Mouse (Mus musculus): ENCODE measurements around the gene Stx19. TPM values are rescaled to one million over a fixed set of nuclear protein-coding genes. Genes with fewer than 3 reads are reported as not detected.
A peak's percentile ranks its signal among the peaks of the same experiment; 100 is the strongest.

Gene Stx19
- not detected for total RNA-seq (2021)
- long read RNA-seq, experiment 1: 0 reads
- long read RNA-seq, experiment 2: 0 reads

GRCm38 (mm10) chr16:62814491-62814890 is at the start of gene Stx19:
Gene Stx19 (plus strand): TSS chr16:62814676.
- DNase-seq (ENCODE audit: low spot score in 2 of 2): no peak

GRCm38 (mm10) chr16:62773462-62773861 is 41.0 kb upstream of the Stx19 start:
- no peak for DNase-seq (ENCODE audit: low spot score in 2 of 2)

- no peak for DNase-seq (ENCODE audit: low spot score in 2 of 2)
These were observed 38.4 kb upstream of the Stx19 start for GRCm38 (mm10) chr16:62776034-62776433.

- no peak for DNase-seq (ENCODE audit: low spot score in 2 of 2)
These were observed 36.2 kb upstream of the Stx19 start for GRCm38 (mm10) chr16:62778282-62778681.

- no peak for DNase-seq (ENCODE audit: low spot score in 2 of 2)
These were observed 32.2 kb upstream of the Stx19 start for GRCm38 (mm10) chr16:62782229-62782628.

- peak; percentile 91 to 94 for DNase-seq (ENCODE audit: low spot score in 2 of 2)
These were observed 27.7 kb upstream of the Stx19 start, which contains the start of gene Nsun3 for GRCm38 (mm10) chr16:62786621-62787331. Gene Nsun3 (minus strand): TSS chr16:62786818.

- no peak for DNase-seq (ENCODE audit: low spot score in 2 of 2)
These were observed 17.9 kb upstream of the Stx19 start for GRCm38 (mm10) chr16:62796608-62797007.

- no peak for DNase-seq (ENCODE audit: low spot score in 2 of 2)
These were observed 15.7 kb upstream of the Stx19 start for GRCm38 (mm10) chr16:62798808-62799207.

GRCm38 (mm10) chr16:62799426-62799825 is 15.1 kb upstream of the Stx19 start:
- DNase-seq (ENCODE audit: low spot score in 2 of 2): no peak

GRCm38 (mm10) chr16:62799839-62800238 is 14.6 kb upstream of the Stx19 start:
- DNase-seq (ENCODE audit: low spot score in 2 of 2): no peak

GRCm38 (mm10) chr16:62804621-62805020 is 9.9 kb upstream of the Stx19 start:
- DNase-seq (ENCODE audit: low spot score in 2 of 2): no peak

GRCm38 (mm10) chr16:62807249-62807979 is 7.1 kb upstream of the Stx19 start:
- DNase-seq (ENCODE audit: low spot score in 2 of 2): no peak

GRCm38 (mm10) chr16:62810855-62811254 is 3.6 kb upstream of the Stx19 start:
- no peak for DNase-seq (ENCODE audit: low spot score in 2 of 2)

- no peak for DNase-seq (ENCODE audit: low spot score in 2 of 2)
These were observed 686 bp upstream of the Stx19 start for GRCm38 (mm10) chr16:62813790-62814189.

- DNase-seq (ENCODE audit: low spot score in 2 of 2): no peak
These were observed 8.0 kb downstream of the Stx19 start for GRCm38 (mm10) chr16:62822472-62822871.

GRCm38 (mm10) chr16:62826156-62827001 is 11.9 kb downstream of the Stx19 start:
- peak in 1 of 2 experiments; percentile 50 for DNase-seq (ENCODE audit: low spot score in 2 of 2)

GRCm38 (mm10) chr16:62832027-62832426 is 17.6 kb downstream of the Stx19 start:
- DNase-seq (ENCODE audit: low spot score in 2 of 2): no peak

- no peak for DNase-seq (ENCODE audit: low spot score in 2 of 2)
These were observed 18.0 kb downstream of the Stx19 start for GRCm38 (mm10) chr16:62832481-62832880.

- DNase-seq (ENCODE audit: low spot score in 2 of 2): no peak
These were observed 19.7 kb downstream of the Stx19 start for GRCm38 (mm10) chr16:62834016-62834735.

- no peak for DNase-seq (ENCODE audit: low spot score in 2 of 2)
These were observed 30.9 kb downstream of the Stx19 start for GRCm38 (mm10) chr16:62845341-62845740.

Measured in layer of hippocampus, postnatal 14 days (tissue).